9 mouse cellular contexts compared by ENCODE assay signal in genomic region chr6:134696146-134696545, GRCm38 (mm10). TPM values are rescaled to one million over a fixed set of nuclear protein-coding genes. Genes with fewer than 3 reads are reported as not detected.
A peak's percentile ranks its signal among the peaks of the same experiment; 100 is the strongest.
DNase-seq lines count a peak whose midpoint lies in the region; ATAC-seq and TF ChIP-seq lines count a peak whose summit lies in the region.
"Had no signal": no experiment of that assay in that cellular context is flagged by ENCODE, and none has a peak within 500 bp of the region (broad histone marks: within the 10 kb centered on the region; RNA-seq: fewer than 3 reads in every experiment).

No protein-coding gene starts in this region.

- no peak for ATAC-seq in midbrain, embryonic 16.5 days

- H3K27ac ChIP-seq in left cerebral cortex, adult 2 months: no peak overlapping the region
- no peak overlapping the region for H3K27ac ChIP-seq in midbrain, embryonic 16.5 days (ENCODE audit: low read length)

- H3K4me2 ChIP-seq in midbrain, embryonic 16.5 days (ENCODE audit: low read length): no peak overlapping the region
- H3K4me2 ChIP-seq: midbrain, embryonic 11.5 days had no signal

- H3K27me3 ChIP-seq in midbrain, embryonic 16.5 days (ENCODE audit: control insufficient read depth, insufficient read depth, low read depth, low read length): no peaks in the 10 kb centered on the region

- no peak overlapping the region for H3K4me3 ChIP-seq in left cerebral cortex, adult 2 months
- no peak overlapping the region for H3K4me3 ChIP-seq in midbrain, embryonic 16.5 days (ENCODE audit: low read depth, low read length)

- no peaks in the 10 kb centered on the region for H3K36me3 ChIP-seq in midbrain, embryonic 16.5 days (ENCODE audit: control insufficient read depth, insufficient read depth, low read length)

- TF ChIP-seq CTCF in left cerebral cortex, adult 2 months (IDR thresholded peaks at IDR 0.05): no peak

- WGBS in midbrain, embryonic 16.5 days: 77% methylated on average over 4 of the region's 4 CpGs

- intact Hi-C loops in left cerebral cortex, postnatal 4 days (cut with DNase I): no loop called here
- intact Hi-C loops in left cerebral cortex, adult 2 months (cut with DNase I): no loop called here

- DNase-seq in left cerebral cortex, postnatal 4 days: peak; percentile 51
- DNase-seq in left cerebral cortex, adult 2 months (ENCODE audit: extremely low spot score in 1 of 2, low spot score in 2 of 2): no peak
- peak; percentile 67 to 72 for DNase-seq in cerebellum, adult 18-20 months
- DNase-seq in gonadal fat pad, adult 2 months (ENCODE audit: low read depth): peak; percentile 95
- DNase-seq in lung, postnatal 4 days: peak; percentile 35 to 47
- DNase-seq in layer of hippocampus, adult 18-20 months (ENCODE audit: low spot score in 2 of 2): no peak
- DNase-seq in spleen, postnatal 36 days (ENCODE audit: low spot score in 2 of 2): no peak

- no peaks in the 10 kb centered on the region for H3K9me3 ChIP-seq in midbrain, embryonic 16.5 days (replicated peaks; ENCODE audit: control insufficient read depth, low read length, poor library complexity, severe bottlenecking)

- H3K4me1 ChIP-seq in midbrain, embryonic 16.5 days (ENCODE audit: control insufficient read depth, insufficient read depth, low read length): no peaks in the 10 kb centered on the region

- no peak overlapping the region for H3K9ac ChIP-seq in midbrain, embryonic 16.5 days (ENCODE audit: low read depth, low read length)

RNA-seq across cellular contexts. Expression of gene Borcs5, which starts 56.8 kb away (rescaled TPM):
- total RNA-seq in left cerebral cortex, postnatal 4 days (2021): 10 to 100 TPM; 19.0 to 21.3 TPM
- total RNA-seq in left cerebral cortex, adult 2 months (2021): 10 to 100 TPM; 34.1 to 37.6 TPM
- 16.5 and 16.8 TPM in 2 replicates for polyA plus RNA-seq in gonadal fat pad, adult 2 months (2012; rRNA removed)
- total RNA-seq in layer of hippocampus, adult 18-20 months (2021): 10 to 100 TPM; 38.1 to 43.7 TPM
- polyA plus RNA-seq in midbrain, embryonic 16.5 days (2015; fragmentation: Nextera tagmentation; extraction: Ambion mirVana): 45.3 and 46.2 TPM in 2 replicates

Comparison
In these comparisons a context has a peak if more than half of its experiments do, and no peak if none do; other contexts are left out.
1. DNase-seq: peak in left cerebral cortex, postnatal 4 days (single experiment), cerebellum, adult 18-20 months (2 of 2), gonadal fat pad, adult 2 months (single experiment) and lung, postnatal 4 days (2 of 2); none in left cerebral cortex, adult 2 months (0 of 2), layer of hippocampus, adult 18-20 months (0 of 2) and spleen, postnatal 36 days (0 of 2).